Mouse (Mus musculus) frontal cortex, adult (tissue): ENCODE results near the gene Cdkn1c.

Experiments used
- ATAC-seq: cut with Nextera tagmentation; 2 replicates; pipeline ENCODE4 v1.9.2; 2017; ENCODE audit warnings: mild to moderate bottlenecking, moderate library complexity, mixed read lengths; ENCODE audit not compliant: low TSS enrichment

Gene Cdkn1c

DNA sequence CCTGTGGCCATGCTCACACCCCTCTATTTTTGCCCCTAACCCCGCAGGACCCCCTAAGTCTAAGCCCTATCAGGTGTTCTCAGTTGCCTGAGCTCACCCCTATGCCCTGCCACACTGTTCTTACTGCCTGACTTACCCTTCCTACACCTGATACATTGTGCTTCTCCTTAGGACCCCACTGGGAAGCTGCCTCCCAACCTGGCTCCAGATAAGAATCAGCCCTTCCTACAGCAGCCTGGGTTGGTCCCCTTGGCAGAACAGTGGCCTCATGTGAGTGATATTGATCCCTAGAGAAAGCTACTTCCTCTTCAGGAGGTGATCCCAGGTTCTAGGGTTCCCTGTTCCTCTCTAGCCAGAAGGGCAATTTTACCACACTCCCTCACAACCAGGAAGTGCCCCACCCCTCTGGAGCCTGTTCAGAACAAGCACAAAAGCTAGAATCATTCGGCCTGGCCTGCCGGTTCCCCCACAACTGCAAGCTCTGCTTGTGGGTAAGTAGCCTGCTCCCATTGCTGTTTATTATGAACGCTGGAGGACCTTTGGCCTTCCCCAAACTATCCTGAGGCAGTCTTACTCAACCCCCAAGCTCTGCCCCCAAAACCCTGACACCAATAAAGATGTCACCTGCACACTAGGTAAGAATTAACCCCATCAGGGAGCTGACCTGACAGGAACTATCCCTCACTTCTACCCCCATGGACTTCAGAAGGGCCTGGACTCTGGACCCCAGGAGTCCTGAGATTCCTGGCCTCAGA, 12.7 kb upstream of the Cdkn1c start, which contains the start of gene Slc22a18:
Slc22a18 (plus strand) TSS at position 390 of the 755 bp plus-strand sequence.
- ATAC-seq = no peak

DNA sequence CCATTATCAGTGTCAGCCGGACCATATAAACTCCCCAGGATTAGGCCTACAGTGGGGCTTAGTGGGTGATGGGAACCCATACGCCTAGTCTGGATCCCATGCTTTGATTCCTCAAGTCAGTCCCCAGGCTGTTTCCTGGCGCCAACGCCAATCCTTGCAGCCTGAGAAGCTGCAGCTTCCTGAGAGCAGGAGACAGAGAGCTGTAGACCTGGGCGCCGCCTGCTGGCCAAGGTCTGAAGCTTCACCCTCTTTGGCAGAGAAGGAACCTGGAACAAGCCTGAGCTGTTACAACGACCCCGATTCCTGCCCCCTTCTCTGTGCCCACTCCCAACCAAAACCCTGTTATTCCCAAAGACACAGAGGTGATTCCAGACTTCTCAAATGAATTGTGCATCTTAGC, 9.1 kb upstream of the Cdkn1c start:
- ATAC-seq = peak; percentile 93

DNA sequence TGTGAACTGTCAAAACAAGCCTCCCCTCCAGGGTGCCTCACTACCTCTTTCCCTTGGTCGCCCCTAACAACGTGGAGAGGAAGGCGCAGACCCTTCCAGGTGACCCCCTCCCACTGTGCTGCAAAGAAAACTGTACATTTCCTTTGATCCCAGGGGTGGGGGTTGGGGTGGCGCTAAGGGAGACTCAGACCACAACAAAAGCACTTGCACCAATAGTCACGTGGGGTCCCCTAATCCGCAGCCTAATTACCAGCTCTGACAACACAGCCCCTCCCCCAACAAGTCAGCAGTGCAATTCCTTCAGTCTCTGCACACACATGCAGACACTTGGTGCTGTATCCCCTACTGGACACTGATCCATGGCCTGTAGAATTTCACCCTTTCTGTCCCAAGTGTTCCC, 6.9 kb upstream of the Cdkn1c start:
- no peak for ATAC-seq

DNA sequence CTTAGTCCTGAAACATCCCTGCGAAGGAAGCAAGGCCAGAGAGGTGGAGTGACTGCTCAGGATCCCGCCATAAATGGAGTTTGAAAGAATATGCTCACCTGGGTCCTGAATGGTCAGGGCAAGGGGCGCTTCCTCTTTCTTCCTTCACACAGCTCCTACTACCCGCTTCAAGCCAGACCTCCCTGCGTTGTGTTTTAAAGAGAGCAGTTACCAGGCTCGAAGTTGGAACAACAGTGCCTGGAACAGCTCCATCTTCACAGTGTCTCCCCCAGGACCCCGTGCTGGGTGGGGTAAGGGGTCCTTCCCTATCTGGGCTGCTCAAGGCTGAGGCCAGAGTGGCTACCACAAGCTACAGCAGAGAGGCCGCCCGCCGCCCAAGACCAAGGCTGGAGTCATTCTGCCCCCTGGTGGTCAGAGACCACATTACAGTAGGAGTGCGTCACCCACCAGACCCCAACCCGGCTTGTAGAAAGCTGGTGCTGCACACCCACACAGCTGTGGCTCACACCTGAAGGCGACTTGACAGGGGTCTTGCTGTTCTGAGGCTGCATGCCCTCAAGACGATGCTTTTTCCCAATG, 5.3 kb upstream of the Cdkn1c start:
- ATAC-seq = peak; percentile 63; the same call in 1 of the 2 replicates

DNA sequence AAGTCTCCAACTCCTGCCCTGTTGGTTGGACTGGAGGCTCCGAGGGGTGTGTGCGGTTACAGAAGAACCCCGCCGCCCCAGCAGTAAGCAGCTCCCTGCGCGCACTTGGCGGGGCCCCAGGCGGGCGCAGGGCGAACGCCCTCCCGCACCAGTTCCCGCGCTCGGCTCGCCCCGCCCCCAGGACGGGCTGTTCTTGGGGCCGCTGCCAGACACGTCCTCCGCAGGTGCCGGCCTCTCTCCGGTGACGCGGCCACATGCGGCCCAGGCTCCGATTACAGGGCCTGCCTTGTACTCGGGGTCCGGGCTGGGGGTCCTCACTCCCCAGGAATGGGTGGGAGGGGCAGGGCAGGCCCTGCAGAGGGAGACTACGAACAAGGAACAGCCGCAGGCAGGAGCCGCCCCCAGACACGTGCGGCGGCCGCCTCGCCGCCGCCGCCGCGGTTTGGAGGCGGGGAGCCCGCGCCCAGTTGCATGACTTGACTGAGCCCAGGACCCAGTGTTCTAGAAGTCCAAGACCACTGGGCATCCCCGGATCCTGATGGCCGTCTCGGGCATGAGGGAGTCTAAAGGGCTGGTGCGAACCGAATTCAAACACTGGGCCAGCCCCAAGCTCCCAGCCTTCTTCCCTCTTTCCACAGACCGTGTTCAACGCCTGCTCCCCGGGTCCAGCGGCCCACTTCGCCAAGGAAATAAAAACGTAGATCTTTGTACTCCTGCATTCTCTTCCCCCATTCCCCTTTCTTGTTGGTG, 4.1 kb upstream of the Cdkn1c start:
- ATAC-seq = no peak

DNA sequence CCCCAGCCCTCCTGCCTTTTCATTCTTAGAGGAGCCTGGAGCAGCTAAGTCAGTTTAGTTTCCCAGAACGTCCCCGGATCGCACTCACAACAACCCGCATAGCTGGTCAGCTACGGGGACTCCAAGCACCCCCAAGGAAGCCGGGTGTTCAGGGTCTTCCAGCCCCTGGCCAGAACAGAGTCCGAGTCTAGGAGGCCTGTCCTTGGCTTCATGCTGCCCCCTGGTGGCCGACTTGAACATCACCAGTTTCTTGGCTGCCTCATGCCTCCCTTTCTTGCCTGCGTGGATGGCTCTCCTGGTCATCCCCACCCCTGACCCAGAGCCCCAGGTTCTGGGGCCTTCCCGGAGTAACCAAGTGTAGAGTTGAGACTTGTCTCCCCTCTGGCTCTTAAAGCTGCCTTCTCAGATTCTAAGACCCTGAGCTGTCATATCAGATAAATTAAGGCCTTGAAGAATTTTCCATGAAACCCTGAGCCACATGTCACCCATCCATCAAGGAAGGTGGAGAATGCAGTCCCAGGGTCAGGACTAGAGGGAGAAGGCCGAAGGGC, 3.1 kb upstream of the Cdkn1c start:
- ATAC-seq = 0 out of 2 replicates have a peak, but pooled peaks have one; percentile 46

DNA sequence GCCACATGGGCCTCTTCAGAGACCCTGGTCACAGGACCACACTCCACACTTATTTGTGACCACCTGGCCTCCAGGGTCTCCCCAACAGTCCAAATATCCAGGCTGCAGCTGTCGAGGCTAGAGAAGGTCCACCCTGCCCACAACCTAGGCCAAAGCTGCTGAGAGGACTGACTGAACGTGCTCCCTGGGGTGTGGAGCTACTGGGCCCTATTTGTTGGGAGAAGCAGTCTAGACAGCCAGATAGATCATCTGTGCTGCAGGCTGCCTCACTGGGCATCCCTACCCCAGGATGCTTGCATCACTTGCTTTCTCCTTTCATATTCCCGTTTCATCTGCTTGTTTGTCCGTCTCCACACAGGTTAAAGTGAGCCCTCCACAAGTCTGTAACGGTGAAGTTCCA, 1.7 kb upstream of the Cdkn1c start:
- no peak for ATAC-seq

DNA sequence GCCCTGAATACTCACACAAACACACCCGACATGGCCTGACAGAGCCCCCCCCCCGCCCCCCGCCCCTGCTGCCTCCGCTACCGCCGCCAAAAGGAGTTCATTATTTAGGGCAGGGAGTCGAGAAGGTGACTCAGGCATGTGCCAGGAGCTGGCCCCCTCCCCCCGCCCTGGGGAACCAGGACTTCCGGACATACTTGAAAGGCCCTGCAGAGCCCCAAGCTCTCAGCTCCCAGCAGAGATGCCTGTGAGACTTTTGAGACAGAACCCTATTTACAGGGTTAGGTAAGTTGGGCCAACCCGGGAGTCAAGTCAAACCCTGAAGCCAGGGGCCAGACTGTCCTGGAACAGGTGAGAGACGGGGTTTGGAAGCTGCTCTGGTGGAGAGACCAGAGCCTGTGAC, 1.1 kb upstream of the Cdkn1c start:
- ATAC-seq = no peak

DNA sequence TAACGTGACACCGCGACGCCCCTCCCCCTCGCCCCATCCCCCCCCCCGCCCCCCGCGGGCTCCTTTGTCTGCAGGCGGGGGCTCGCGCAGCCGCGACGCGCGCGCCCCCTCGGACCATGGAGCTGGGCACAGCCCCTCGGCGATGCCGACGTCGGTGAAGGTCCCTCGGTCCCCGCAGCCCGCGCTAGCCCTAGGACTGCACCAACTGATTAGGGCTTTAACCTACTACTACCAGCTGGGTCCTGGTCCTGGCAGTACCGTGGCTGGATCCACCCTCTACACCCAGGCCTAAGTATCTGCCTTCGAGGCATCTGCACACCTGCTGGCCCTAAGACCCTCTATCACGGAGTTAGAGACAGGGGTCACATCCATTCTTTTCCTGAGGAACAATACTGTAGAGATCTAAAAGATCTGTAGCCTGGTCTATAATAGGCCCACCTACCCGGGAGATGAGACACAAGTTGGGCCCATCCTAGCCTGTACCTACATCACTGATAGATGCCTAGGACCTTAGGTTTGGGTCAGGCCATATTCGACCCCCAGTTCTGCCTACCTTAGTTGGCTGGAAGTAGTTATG, 532 bp upstream of the Cdkn1c start:
- no peak for ATAC-seq

DNA sequence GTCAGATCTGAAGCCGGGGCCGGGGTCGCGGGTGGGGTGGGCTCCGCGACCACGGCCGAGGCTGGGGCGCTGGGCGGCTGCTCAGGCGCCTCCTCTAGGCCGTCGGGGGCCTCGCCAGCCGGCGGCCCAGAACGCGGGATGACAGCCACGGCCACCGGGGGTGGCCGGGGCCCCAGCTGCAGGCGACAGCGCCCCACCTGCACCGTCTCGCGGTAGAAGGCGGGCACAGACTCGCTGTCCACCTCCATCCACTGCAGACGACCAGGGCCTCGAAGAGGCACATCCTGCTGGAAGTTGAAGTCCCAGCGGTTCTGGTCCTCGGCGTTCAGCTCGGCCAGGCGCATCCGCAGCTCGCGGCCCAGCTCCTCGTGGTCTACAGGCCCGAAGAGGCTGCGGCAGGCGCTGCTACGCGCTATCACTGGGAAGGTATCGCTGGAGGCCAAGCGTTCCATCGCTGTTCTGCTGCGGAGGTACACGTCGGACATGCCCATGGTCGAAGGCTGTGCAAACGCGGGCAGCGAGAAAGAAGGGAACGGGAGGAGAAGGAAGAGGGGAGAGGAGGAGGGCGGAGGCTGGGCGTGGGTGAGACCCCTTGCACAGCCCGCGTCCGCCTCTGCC, 524 bp downstream of the Cdkn1c start:
- no peak for ATAC-seq

DNA sequence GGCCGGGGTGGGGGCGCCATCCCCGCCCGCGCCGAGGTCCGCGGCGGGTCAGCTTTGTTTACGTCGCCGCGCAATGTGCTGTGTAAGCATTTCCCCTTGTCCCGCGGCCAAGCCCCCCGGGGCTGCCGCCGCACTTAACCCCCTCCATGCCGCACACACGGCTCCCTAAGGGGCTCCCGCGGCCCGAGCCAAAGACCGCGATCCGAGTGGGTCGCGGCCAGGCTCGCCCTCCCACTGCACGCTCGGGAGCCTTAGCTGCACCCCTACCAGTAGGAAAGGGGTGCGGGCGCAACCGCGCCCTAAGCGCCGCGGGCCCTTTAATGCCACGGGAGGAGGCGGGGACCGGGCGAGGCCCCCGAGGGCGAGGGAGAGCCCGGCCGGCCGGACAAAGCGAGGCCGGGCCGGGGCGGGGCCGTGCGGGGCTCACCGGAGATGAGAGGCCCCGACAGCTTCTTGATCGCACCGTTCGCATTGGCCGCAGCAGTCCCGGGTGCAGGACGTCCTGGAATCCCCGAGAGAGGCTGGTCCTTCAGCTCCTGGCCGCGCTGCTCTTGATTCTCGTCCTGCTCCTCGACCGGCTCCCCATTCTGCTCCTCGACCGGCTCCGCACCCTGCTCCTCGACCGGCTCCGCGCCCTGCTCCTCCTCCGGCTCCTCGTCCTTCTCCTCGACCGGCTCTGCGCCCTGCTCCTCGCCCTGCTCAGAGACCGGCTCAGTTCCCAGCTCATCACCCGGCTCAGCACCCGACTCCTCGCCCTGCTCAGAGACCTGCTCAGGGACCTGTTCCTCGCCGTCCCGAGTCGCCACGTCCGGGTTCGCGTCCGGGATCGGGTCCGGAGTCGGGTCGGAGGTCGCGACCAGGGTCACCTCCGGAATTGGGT, 1.3 kb downstream of the Cdkn1c start:
- ATAC-seq = no peak

DNA sequence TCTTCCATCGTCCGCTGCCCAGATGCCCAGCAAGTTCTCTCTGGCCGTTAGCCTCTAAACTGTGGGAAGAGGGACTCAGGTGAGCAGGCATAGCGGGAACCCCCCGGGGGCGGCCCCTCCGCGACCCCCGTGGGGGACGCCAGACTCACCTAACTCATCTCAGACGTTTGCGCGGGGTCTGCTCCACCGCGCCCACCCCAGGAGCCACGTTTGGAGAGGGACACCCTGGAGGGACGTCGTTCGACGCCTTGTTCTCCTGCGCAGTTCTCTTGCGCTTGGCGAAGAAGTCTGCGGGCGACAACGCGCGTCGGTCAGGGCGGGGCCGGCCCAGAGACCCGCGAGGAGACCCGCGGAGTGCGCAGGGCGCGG, 1.9 kb downstream of the Cdkn1c start:
- no peak for ATAC-seq

DNA sequence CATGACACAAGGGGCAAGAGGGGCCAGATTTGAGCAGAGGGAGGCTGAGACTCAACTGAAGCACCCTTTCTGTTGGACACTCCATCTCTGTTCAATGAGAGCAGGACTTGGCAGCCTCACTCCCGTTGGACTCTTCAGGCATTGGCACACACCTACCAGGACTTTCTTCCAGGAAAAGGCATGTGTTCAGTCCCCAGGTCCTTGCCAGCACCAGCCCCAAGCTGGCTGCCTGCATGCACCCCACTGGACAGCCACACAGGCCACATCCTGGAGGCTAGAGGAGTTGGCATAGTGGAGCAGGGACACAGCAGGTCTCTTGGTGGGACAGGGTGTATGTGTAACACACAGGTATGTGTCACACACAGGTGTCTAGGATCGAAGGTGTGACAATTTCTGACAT, 13.7 kb downstream of the Cdkn1c start:
- no peak for ATAC-seq

DNA sequence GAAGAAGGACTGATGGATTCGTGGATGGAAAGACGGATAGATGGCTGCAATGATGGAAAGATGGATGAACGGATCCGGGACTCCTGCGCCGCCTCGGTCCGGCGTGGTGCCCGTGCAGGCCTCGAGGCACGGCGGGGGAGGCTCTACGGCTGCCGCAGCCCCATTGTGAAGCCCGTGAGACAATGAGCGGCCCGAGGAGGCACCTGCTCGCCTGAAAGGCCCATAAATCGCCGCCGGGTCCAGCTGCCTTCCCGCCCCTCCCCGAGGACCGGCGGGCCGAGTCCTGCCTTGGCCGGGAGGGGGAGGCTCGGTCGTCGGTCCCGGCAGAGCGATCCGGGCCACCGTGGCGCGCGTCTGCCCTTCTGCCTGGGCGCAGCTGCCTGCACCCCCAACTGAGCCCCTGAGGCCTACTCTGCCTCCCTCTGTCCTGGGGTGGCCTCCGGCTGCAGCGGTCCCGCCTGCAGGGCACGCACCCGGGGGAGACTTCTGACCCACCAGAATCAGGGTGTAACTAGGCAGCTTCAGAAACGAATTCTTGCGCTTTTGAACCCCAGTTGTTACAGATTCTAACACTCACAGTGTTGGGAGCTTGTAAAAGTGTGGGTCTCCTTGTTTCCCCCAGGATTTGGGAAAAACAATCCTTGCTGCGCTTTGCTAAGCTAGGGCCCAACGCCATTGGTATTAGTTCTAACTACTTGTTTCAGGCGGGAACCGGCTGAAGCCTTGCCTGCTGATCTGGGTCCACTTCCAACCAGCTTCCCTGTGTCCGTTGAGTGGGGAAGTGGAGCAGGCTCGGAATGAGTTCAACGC, 15.0 kb downstream of the Cdkn1c start:
- no peak; the same call in 1 of the 2 replicates for ATAC-seq

DNA sequence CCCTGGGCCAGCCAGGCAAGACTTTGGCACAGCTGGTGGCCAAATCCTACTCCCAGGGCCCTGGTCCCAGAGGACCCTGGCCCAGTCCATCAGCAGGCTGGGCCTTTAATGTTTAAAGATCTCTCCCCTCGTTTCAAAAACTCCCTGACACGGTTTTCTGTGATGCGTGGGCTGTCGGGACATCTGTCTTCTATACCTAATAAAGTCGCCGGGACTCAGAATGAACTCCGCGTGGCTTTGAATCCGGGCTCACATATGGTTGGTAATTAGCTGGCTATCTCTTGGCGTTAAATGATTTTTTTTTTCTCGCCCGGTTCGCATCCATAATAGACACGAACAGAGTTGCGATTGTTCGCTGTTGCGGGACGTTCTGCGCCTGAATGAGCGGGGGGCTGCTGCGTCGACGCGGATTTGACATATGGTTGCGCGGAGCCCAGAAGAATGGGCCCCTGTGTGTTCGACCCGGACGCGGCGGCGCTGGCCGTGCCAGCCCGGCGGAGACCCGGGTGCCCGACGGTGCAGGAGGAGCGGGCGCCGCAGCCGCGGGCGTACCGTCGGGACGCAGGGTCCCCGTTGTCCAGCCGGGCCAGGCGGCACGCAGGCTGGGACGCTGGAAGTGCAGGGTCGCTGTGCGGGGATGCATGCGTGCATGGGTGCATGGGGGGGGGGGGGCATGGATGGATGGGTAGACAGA, 15.7 kb downstream of the Cdkn1c start:
- no peak for ATAC-seq

DNA sequence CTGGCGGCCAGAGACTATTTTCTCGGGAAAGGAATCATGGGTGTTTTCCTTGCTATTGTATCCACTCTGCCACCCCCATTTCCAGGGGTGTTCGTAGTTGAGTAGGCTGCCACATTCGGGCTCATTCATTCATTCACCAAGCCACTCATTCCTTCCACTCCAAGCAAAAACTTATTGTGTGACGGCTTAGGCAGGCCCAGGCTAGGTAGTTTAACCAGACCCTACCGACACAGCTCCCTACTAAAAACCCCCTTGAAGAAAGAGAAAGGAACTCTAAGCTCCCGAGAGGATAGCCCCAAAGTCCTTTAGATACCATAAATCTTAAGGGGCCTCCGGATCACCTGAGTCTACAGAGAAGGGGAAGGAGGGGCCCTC, 16.3 kb downstream of the Cdkn1c start:
- no peak for ATAC-seq

DNA sequence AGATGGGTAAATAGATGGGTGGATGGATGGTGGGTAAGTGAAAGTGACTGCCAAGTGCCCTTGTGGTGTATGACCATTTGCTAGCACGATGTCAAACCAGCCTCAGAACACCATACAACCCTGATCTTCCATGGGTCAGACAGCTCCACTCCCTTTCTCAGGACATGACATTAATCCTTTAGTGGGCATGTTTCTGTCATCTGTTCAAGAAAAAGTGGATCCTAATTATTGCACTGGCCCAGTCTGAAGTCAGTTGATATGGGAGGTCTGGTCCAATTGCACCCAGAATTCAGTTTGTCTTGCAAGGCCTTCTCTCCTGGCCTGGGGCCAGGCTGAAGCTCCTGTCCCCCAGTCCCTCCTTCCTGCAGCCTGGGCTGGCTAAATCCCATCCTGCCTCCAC, 21.9 kb downstream of the Cdkn1c start:
- ATAC-seq = no peak

DNA sequence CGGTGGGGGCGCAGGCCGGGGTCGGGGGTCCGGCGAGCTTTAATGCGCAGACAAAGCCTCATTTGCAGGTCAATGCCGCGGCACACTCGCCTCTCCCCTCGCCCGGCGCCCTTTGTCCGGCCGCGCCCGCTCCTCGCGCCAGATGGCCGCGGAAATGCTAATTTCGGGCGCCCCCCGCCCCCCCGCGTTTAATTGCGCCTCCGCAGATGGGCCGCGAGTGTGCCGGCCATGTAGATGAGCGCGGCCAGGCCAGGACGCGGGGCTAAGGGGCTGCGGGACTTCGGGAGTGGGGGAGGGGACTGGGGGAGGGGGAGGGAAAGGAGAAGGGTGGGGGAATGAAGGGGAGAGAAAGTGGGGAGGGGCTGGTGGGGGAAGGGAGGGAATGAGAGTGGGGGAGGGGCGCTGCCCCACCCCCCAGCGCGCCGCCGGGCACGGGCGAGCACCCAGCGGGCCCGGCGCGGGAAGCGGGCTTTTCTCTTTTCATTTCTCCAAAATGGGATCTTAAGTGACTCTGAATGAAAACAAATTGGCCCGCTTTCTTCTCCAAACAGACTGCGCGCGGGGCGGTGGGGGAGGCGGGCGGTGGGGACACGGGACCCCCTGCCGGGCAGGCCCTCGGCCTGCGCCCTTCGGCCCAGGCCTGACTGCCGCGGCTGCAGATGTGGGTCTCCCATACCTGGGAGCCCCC, 22.8 kb downstream of the Cdkn1c start:
- no peak for ATAC-seq
